ENCODE assay signal across 26 mouse cellular contexts in the genomic region with DNA sequence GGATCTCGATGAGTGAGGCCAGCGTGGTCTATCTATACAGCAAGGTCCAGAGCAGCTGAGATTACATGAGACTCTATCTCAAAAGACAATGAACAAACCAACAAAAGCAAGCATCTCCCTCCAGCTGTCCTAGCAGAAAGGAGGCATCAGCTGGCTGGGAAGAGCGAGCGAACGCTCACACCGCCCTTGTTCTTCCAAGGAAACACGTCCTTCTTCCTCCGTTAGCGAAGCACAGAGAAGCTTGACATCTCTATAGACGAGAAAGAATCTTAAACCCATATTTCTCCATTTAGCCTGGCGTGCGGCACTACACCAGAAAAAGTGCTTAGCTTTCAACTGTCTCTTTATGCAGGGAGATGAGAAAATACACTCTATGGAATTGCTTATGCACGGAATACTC. TPM values are rescaled to one million over a fixed set of nuclear protein-coding genes. Genes with fewer than 3 reads are reported as not detected.
DNase-seq lines count a peak whose midpoint lies in the region; ATAC-seq and TF ChIP-seq lines count a peak whose summit lies in the region.
"Had no signal": no experiment of that assay in that cellular context is flagged by ENCODE, and none has a peak within 500 bp of the region (broad histone marks: within the 10 kb centered on the region; RNA-seq: fewer than 3 reads in every experiment).

No protein-coding gene starts in this region.

- H3K9me3 ChIP-seq in forebrain, postnatal 0 days (ENCODE audit: low read length) = no peaks in the 10 kb centered on the region
- no peaks in the 10 kb centered on the region for H3K9me3 ChIP-seq in forebrain, embryonic 15.5 days
- H3K9me3 ChIP-seq: embryonic facial prominence, embryonic 12.5 days; embryonic facial prominence, embryonic 15.5 days; heart, embryonic 10.5 days; heart, embryonic 13.5 days; intestine, embryonic 15.5 days had no signal

- no peak for TF ChIP-seq POLR2A in kidney, adult 2 months (IDR thresholded peaks at IDR 0.05; ENCODE audit: low read depth, low read length)

- H3K4me3 ChIP-seq in forebrain, postnatal 0 days (ENCODE audit: low read depth, low read length) = no peak overlapping the region
- no peak overlapping the region for H3K4me3 ChIP-seq in forebrain, embryonic 15.5 days
- no peak overlapping the region for H3K4me3 ChIP-seq in left cerebral cortex, adult 2 months
- H3K4me3 ChIP-seq in kidney, adult 2 months (ENCODE audit: insufficient read depth, low read depth, low read length) = no peak overlapping the region
- H3K4me3 ChIP-seq: embryonic facial prominence, embryonic 12.5 days; embryonic facial prominence, embryonic 15.5 days; gastrocnemius, adult 2 months; heart, embryonic 10.5 days; heart, embryonic 13.5 days; intestine, embryonic 15.5 days had no signal

- no peak for TF ChIP-seq CTCF in forebrain, postnatal 0 days (IDR thresholded peaks at IDR 0.05; ENCODE audit: low read depth)
- TF ChIP-seq CTCF in left cerebral cortex, adult 2 months (IDR thresholded peaks at IDR 0.05) = no peak
- no peak for TF ChIP-seq CTCF in kidney, adult 2 months (conservative IDR thresholded peaks at IDR 0.05; ENCODE audit: insufficient read depth, insufficient read length, low read depth, low read length)

- no peak overlapping the region for H3K4me2 ChIP-seq in forebrain, postnatal 0 days (ENCODE audit: low read depth)
- no peak overlapping the region for H3K4me2 ChIP-seq in forebrain, embryonic 15.5 days (replicated peaks)
- H3K4me2 ChIP-seq: embryonic facial prominence, embryonic 12.5 days; embryonic facial prominence, embryonic 15.5 days; heart, embryonic 13.5 days; intestine, embryonic 15.5 days had no signal

- 79% methylated on average over 13 of the region's 13 CpGs for WGBS in forebrain, postnatal 0 days
- 87% methylated on average over 13 of the region's 13 CpGs for WGBS in forebrain, embryonic 15.5 days
- 91% methylated on average over 13 of the region's 13 CpGs for WGBS in kidney, adult 2 months

- 0 out of 2 replicates have a peak, but pooled peaks have one; percentile 12 for ATAC-seq in forebrain, postnatal 0 days
- ATAC-seq in forebrain, embryonic 15.5 days (replicated peaks) = no peak
- ATAC-seq: activated CD4-positive, CD25-positive, alpha-beta regulatory T cell, adult 4 months; forebrain, embryonic 14.5 days; hindbrain, embryonic 16.5 days; intestine, embryonic 15.5 days had no signal

- H3K9ac ChIP-seq in forebrain, postnatal 0 days = no peak overlapping the region
- no peak overlapping the region for H3K9ac ChIP-seq in forebrain, embryonic 15.5 days (replicated peaks)
- H3K9ac ChIP-seq: embryonic facial prominence, embryonic 12.5 days; embryonic facial prominence, embryonic 15.5 days; heart, embryonic 13.5 days; intestine, embryonic 15.5 days had no signal

- no peaks in the 10 kb centered on the region for H3K4me1 ChIP-seq in forebrain, postnatal 0 days (ENCODE audit: insufficient read depth)
- no peaks in the 10 kb centered on the region for H3K4me1 ChIP-seq in forebrain, embryonic 15.5 days
- H3K4me1 ChIP-seq in kidney, adult 2 months (ENCODE audit: control insufficient read depth, insufficient read depth, low read length) = no peaks in the 10 kb centered on the region
- H3K4me1 ChIP-seq: embryonic facial prominence, embryonic 12.5 days; embryonic facial prominence, embryonic 15.5 days; heart, embryonic 10.5 days; heart, embryonic 13.5 days; intestine, embryonic 15.5 days had no signal

- no peak overlapping the region for H3K27ac ChIP-seq in forebrain, postnatal 0 days (ENCODE audit: low read depth, low read length)
- H3K27ac ChIP-seq in forebrain, embryonic 15.5 days (replicated peaks) = no peak overlapping the region
- peak overlapping the region; percentile 65 for H3K27ac ChIP-seq in left cerebral cortex, adult 2 months
- no peak overlapping the region for H3K27ac ChIP-seq in kidney, adult 2 months (ENCODE audit: insufficient read depth, low read depth, low read length)
- H3K27ac ChIP-seq: embryonic facial prominence, embryonic 12.5 days; embryonic facial prominence, embryonic 15.5 days; gastrocnemius, adult 2 months; heart, embryonic 10.5 days; heart, embryonic 13.5 days; intestine, embryonic 15.5 days had no signal

- DNase-seq in forebrain, postnatal 0 days = peak; percentile 11
- peak; percentile 65 for DNase-seq in heart, adult 11 months
- DNase-seq in heart, adult 9 months (ENCODE audit: low spot score in 2 of 2) = no peak
- no peak for DNase-seq in left cerebral cortex, adult 2 months (ENCODE audit: extremely low spot score in 1 of 2, low spot score in 2 of 2)
- DNase-seq in left cerebral cortex, adult 8-10 months (ENCODE audit: low spot score in 2 of 2) = no peak
- peak; percentile 55 for DNase-seq in brain, adult 2 months (ENCODE audit: low read depth, low spot score)
- no peak for DNase-seq in kidney, adult 2 months
- DNase-seq: adrenal gland, adult 8-10 months; adrenal gland, postnatal 25 days; cerebellum, adult 18-20 months; cerebellum, adult 9-10 months; cerebellum, postnatal 14 days; gastrocnemius, adult 2 months; gastrocnemius, postnatal 14 days; heart, adult 18-20 months; heart, postnatal 14 days; heart, postnatal 4 days had no signal

- intact Hi-C loops in left cerebral cortex, adult 2 months (cut with DNase I) = loop anchor here (1.0 kb wide), 1 partner anchor 24 kb away; no protein-coding TSS in a partner anchor

- 0 out of 2 replicates have a peak, but pooled peaks cover 5% of the 10 kb centered on the region for H3K36me3 ChIP-seq in forebrain, postnatal 0 days (ENCODE audit: insufficient read depth)
- H3K36me3 ChIP-seq in forebrain, embryonic 15.5 days = peaks cover 10% of the 10 kb centered on the region; the same call in 1 of the 2 replicates
- no peaks in the 10 kb centered on the region; the same call in 1 of the 2 replicates for H3K36me3 ChIP-seq in kidney, adult 2 months (ENCODE audit: control insufficient read depth, insufficient read depth, low read length)

- H3K27me3 ChIP-seq in forebrain, postnatal 0 days (ENCODE audit: insufficient read depth, low read length) = no peaks in the 10 kb centered on the region
- no peaks in the 10 kb centered on the region for H3K27me3 ChIP-seq in forebrain, embryonic 15.5 days
- no peaks in the 10 kb centered on the region; the same call in 1 of the 2 replicates for H3K27me3 ChIP-seq in kidney, adult 2 months (replicated peaks; ENCODE audit: control insufficient read depth, insufficient read depth, low read length)
- H3K27me3 ChIP-seq: embryonic facial prominence, embryonic 12.5 days; embryonic facial prominence, embryonic 15.5 days; heart, embryonic 13.5 days; intestine, embryonic 15.5 days had no signal

RNA-seq across cellular contexts. Expression of gene Ppp1r2, which starts 26.4 kb away (rescaled TPM):
- total RNA-seq in forebrain, postnatal 0 days (2014; rRNA removed) = 64.9 and 75.5 TPM in 2 replicates
- 84.9 and 101 TPM in 2 replicates for polyA plus RNA-seq in forebrain, postnatal 0 days (2015; fragmentation: Nextera tagmentation; extraction: Ambion mirVana)
- polyA plus RNA-seq in forebrain, embryonic 15.5 days (2015; fragmentation: Nextera tagmentation; extraction: Ambion mirVana) = 84.3 and 89.5 TPM in 2 replicates
- total RNA-seq in left cerebral cortex, adult 2 months (2021) = 100 to 1,000 TPM in 1 of 2 experiments, 10 to 100 TPM in 1; 92.8 to 107 TPM
- 100 to 1,000 TPM; 108 to 126 (median 124) TPM for total RNA-seq in left cerebral cortex, adult 8-10 months (2022)
- polyA plus RNA-seq in kidney, adult 2 months (2012; rRNA removed) = 30.4 and 33.5 TPM in 2 replicates

RNA-seq across cellular contexts. Expression of gene Acap2, which starts 47.7 kb away (rescaled TPM):
- 24.5 and 33.6 TPM in 2 replicates for total RNA-seq in forebrain, postnatal 0 days (2014; rRNA removed)
- polyA plus RNA-seq in forebrain, postnatal 0 days (2015; fragmentation: Nextera tagmentation; extraction: Ambion mirVana) = 6.0 and 8.8 TPM in 2 replicates
- 14.0 and 14.3 TPM in 2 replicates for polyA plus RNA-seq in forebrain, embryonic 15.5 days (2015; fragmentation: Nextera tagmentation; extraction: Ambion mirVana)
- 100 to 1,000 TPM; 111 to 112 TPM for total RNA-seq in left cerebral cortex, adult 2 months (2021)
- total RNA-seq in left cerebral cortex, adult 8-10 months (2022) = 100 to 1,000 TPM in 2 of 4 experiments, 10 to 100 TPM in 2; 90.2 to 111 (median 99.5) TPM
- polyA plus RNA-seq in kidney, adult 2 months (2012; rRNA removed) = 7.7 and 8.6 TPM in 2 replicates

Comparison
In these comparisons a context has a peak if more than half of its experiments do, and no peak if none do; other contexts are left out.
1. DNase-seq: peak in forebrain, postnatal 0 days (single experiment), heart, adult 11 months (single experiment) and brain, adult 2 months (single experiment); none in heart, adult 9 months (0 of 2), left cerebral cortex, adult 2 months (0 of 2), left cerebral cortex, adult 8-10 months (0 of 2) and kidney, adult 2 months (single experiment).